In genomic region chr1:88289917-88290316, GRCm38 (mm10) we compare ENCODE assay signal across 10 mouse cellular contexts. TPM values are rescaled to one million over a fixed set of nuclear protein-coding genes. Genes with fewer than 3 reads are reported as not detected.
DNase-seq lines count a peak whose midpoint lies in the region; ATAC-seq and TF ChIP-seq lines count a peak whose summit lies in the region.
"Had no signal": no experiment of that assay in that cellular context is flagged by ENCODE, and none has a peak within 500 bp of the region (broad histone marks: within the 10 kb centered on the region; RNA-seq: fewer than 3 reads in every experiment).

No protein-coding gene starts in this region.

- 41% methylated on average over 4 of the region's 4 CpGs for WGBS in lung, postnatal 0 days

- H3K27ac ChIP-seq in lung, postnatal 0 days (ENCODE audit: low read length): no peak overlapping the region
- H3K27ac ChIP-seq: limb, embryonic 15.5 days had no signal

- no peaks in the 10 kb centered on the region for H3K36me3 ChIP-seq in lung, postnatal 0 days (ENCODE audit: insufficient read depth, low read length)
- no peaks in the 10 kb centered on the region for H3K36me3 ChIP-seq in G1E (replicated peaks)
- H3K36me3 ChIP-seq: limb, embryonic 15.5 days had no signal

- peak; percentile 76 for DNase-seq in embryo, embryonic 10 days (ENCODE audit: low spot score)
- DNase-seq in embryo, embryonic 9.5 days (ENCODE audit: extremely low spot score): no peak
- no peak for DNase-seq in lung, postnatal 0 days (ENCODE audit: low spot score)
- no peak for DNase-seq in lung, adult 18-20 months
- no peak for DNase-seq in G1E (ENCODE audit: low spot score)
- no peak for DNase-seq in frontal cortex, postnatal 36 days (ENCODE audit: low spot score in 2 of 2)

- no peak overlapping the region for H3K9ac ChIP-seq in lung, postnatal 0 days (replicated peaks; ENCODE audit: low read depth)
- H3K9ac ChIP-seq: limb, embryonic 15.5 days had no signal

- no peaks in the 10 kb centered on the region for H3K4me1 ChIP-seq in lung, postnatal 0 days (ENCODE audit: insufficient read depth, low read depth, low read length)
- H3K4me1 ChIP-seq in G1E (ENCODE audit: insufficient read depth, low read depth, low read length): no peaks in the 10 kb centered on the region
- H3K4me1 ChIP-seq: limb, embryonic 15.5 days had no signal

- H3K4me2 ChIP-seq in lung, postnatal 0 days (replicated peaks; ENCODE audit: low read depth, low read length): no peak overlapping the region
- H3K4me2 ChIP-seq: limb, embryonic 15.5 days had no signal

- TF ChIP-seq CTCF in lung, postnatal 0 days (IDR thresholded peaks at IDR 0.05): peak; percentile 67
- TF ChIP-seq CTCF in G1E (IDR thresholded peaks at IDR 0.05; ENCODE audit: low read depth, low read length): peak; percentile 97

- no peaks in the 10 kb centered on the region for H3K27me3 ChIP-seq in lung, postnatal 0 days (replicated peaks; ENCODE audit: insufficient read depth, low read length)
- peaks cover 19% of the 10 kb centered on the region for H3K27me3 ChIP-seq in G1E (ENCODE audit: insufficient read depth, low read length)
- H3K27me3 ChIP-seq: limb, embryonic 15.5 days had no signal

- no peak overlapping the region for H3K4me3 ChIP-seq in lung, postnatal 0 days (ENCODE audit: low read depth, low read length)
- H3K4me3 ChIP-seq in G1E (ENCODE audit: low read depth, low read length): no peak overlapping the region
- H3K4me3 ChIP-seq: limb, embryonic 15.5 days had no signal

- TF ChIP-seq EP300 in lung, postnatal 0 days (IDR thresholded peaks at IDR 0.05): no peak

- H3K9me3 ChIP-seq in lung, postnatal 0 days (ENCODE audit: low read length): peaks cover 14% of the 10 kb centered on the region
- no peaks in the 10 kb centered on the region for H3K9me3 ChIP-seq in G1E (replicated peaks)

- ATAC-seq in lung, postnatal 0 days: no peak
- ATAC-seq in G1E (ENCODE audit: extremely low read depth, insufficient number of reproducible peaks, low FRiP score, poor library complexity, severe bottlenecking): no peak
- ATAC-seq in erythroblast, adult 5-6 weeks (replicated peaks; ENCODE audit: low FRiP score, poor library complexity, severe bottlenecking): peak; percentile 50; the same call in 1 of the 2 replicates
- ATAC-seq in monocyte, adult 5-6 weeks (replicated peaks; ENCODE audit: insufficient number of reproducible peaks, low FRiP score, low TSS enrichment, poor library complexity, severe bottlenecking): peak; percentile 19; the same call in 1 of the 2 replicates

RNA-seq across cellular contexts. Expression of gene Trpm8, which starts 12.5 kb away (rescaled TPM):
- 0.05 TPM in 1 of 2 replicates, not detected in the other for polyA plus RNA-seq in lung, postnatal 0 days (2015; fragmentation: Nextera tagmentation; extraction: Ambion mirVana)
- not detected in 2 replicates for total RNA-seq in G1E (2014; fragmentation: Nextera tagmentation)
- under 0.01 TPM in 1 of 2 replicates, not detected in the other for total RNA-seq in G1E (2017)
- polyA plus RNA-seq in G1E (2012): not detected in 2 replicates
- total RNA-seq in erythroblast, adult 5-6 weeks (2015; ENCODE audit: low replicate concordance): not detected in 2 replicates
- total RNA-seq in erythroblast, adult 5-6 weeks (2017; ENCODE audit: low replicate concordance): not detected in 2 replicates
- total RNA-seq in monocyte, adult 5-6 weeks (2017): not detected in 3 replicates
- polyA plus RNA-seq: limb, embryonic 15.5 days; spleen, adult 2 months had no signal

RNA-seq across cellular contexts. Expression of gene Hjurp, which starts 12.5 kb away (rescaled TPM):
- polyA plus RNA-seq in lung, postnatal 0 days (2015; fragmentation: Nextera tagmentation; extraction: Ambion mirVana): 21.9 and 26.0 TPM in 2 replicates
- total RNA-seq in G1E (2014; fragmentation: Nextera tagmentation) (230 and 327 TPM in 2 replicates), G1E (2017) (187 and 221 TPM in 2 replicates)
- polyA plus RNA-seq in G1E (2012): 42.0 and 52.9 TPM in 2 replicates
- total RNA-seq in erythroblast, adult 5-6 weeks (2015; ENCODE audit: low replicate concordance): 66.9 and 89.5 TPM in 2 replicates
- 110 and 133 TPM in 2 replicates for total RNA-seq in erythroblast, adult 5-6 weeks (2017; ENCODE audit: low replicate concordance)
- total RNA-seq in monocyte, adult 5-6 weeks (2017): 79.2 to 121 TPM (median 80.4 TPM) in 3 replicates

Comparison
In these comparisons a context has a peak if more than half of its experiments do, and no peak if none do; other contexts are left out.
1. ATAC-seq: peak in erythroblast, adult 5-6 weeks (single experiment) and monocyte, adult 5-6 weeks (single experiment); none in lung, postnatal 0 days (single experiment) and G1E (single experiment).